Mouse (Mus musculus) myocyte (in vitro differentiated cells): ENCODE results near the gene Bbs2.

Experiments used
- CEBPB ChIP-seq: IDR thresholded peaks from 2 replicates; pipeline ENCODE4 v1.6.1; 2011; ENCODE audit warnings: mild to moderate bottlenecking, moderate library complexity; ENCODE audit not compliant: poor library complexity, insufficient read depth, severe bottlenecking
- E2F4 ChIP-seq: IDR thresholded peaks from one replicate; pipeline ENCODE4 v1.6.1; 2011; ENCODE audit warnings: mild to moderate bottlenecking, control low read depth, moderate library complexity; ENCODE audit not compliant: insufficient read depth
- MAX ChIP-seq: IDR thresholded peaks from one replicate; pipeline ENCODE4 v1.6.1; 2011; ENCODE audit warnings: low read depth, mild to moderate bottlenecking, control low read depth
- MYOG ChIP-seq, 3 experiments: IDR thresholded peaks; one replicate each; pipeline ENCODE4 v1.6.1; 2011; ENCODE audit warnings: control low read depth in 2 of 3, low read depth in 2 of 3, mild to moderate bottlenecking in 2 of 3; ENCODE audit not compliant: insufficient read length in 2 of 3, control insufficient read depth in 1 of 3, insufficient read depth in 1 of 3
- POLR2A ChIP-seq: IDR thresholded peaks from one replicate; pipeline ENCODE4 v1.6.1; 2011; ENCODE audit warnings: low read depth, mild to moderate bottlenecking, control low read depth, moderate library complexity; ENCODE audit not compliant: insufficient read length
- POLR2AphosphoS2 ChIP-seq: IDR thresholded peaks from one replicate; pipeline ENCODE4 v1.6.1; 2011; ENCODE audit warnings: low read depth, control low read depth; ENCODE audit not compliant: insufficient read length
- REST ChIP-seq: IDR thresholded peaks from one replicate; pipeline ENCODE4 v1.6.1; 2011; ENCODE audit warnings: mild to moderate bottlenecking, control low read depth, moderate library complexity; ENCODE audit not compliant: insufficient read depth, insufficient read length
- USF1 ChIP-seq: IDR thresholded peaks from one replicate; pipeline ENCODE4 v1.6.1; 2011; ENCODE audit warnings: low read depth, mild to moderate bottlenecking, control low read depth, moderate library complexity

- TF ChIP-seq POLR2A = no peak
- no peak for TF ChIP-seq MAX
- no peak for TF ChIP-seq MYOG (IDR thresholded peaks at IDR 0.05; ENCODE audit: control insufficient read depth in 1 of 3, insufficient read depth in 1 of 3, insufficient read length in 2 of 3, low read depth in 2 of 3)
- no peak for TF ChIP-seq POLR2AphosphoS2
- TF ChIP-seq USF1 = no peak
- no peak for TF ChIP-seq CEBPB
- TF ChIP-seq E2F4 = no peak
- no peak for TF ChIP-seq REST
Measured at GRCm38 (mm10) chr8:94057157-94057854, 41.4 kb downstream of the Bbs2 start.
